Mouse (Mus musculus) brain, embryonic 14.5 days (tissue): Measurements from ENCODE around the gene Atf1.

Source experiments
- CTCF ChIP-seq: fragments of 200-500 bp; IDR thresholded peaks from 2 replicates; pipeline ENCODE4 v1.5.1; 2012; ENCODE audit warnings: inconsistent platforms, mild to moderate bottlenecking, moderate library complexity, borderline replicate concordance; ENCODE audit not compliant: insufficient read depth, insufficient read length; ENCODE audit errors: extremely low read depth
- POLR2A ChIP-seq: fragments of 200-500 bp; IDR thresholded peaks from 2 replicates; pipeline ENCODE4 v1.6.1; 2012; ENCODE audit warnings: mild to moderate bottlenecking, inconsistent platforms, borderline replicate concordance; ENCODE audit not compliant: poor library complexity, insufficient read depth, insufficient read length, severe bottlenecking; ENCODE audit errors: extremely low read depth

GRCm38 (mm10) chr15:100258646-100259425 is 31.2 kb downstream of the Atf1 start:
- TF ChIP-seq POLR2A (no peak), CTCF (no peak)
